14 mouse cellular contexts compared by ENCODE assay signal in the genomic region with DNA sequence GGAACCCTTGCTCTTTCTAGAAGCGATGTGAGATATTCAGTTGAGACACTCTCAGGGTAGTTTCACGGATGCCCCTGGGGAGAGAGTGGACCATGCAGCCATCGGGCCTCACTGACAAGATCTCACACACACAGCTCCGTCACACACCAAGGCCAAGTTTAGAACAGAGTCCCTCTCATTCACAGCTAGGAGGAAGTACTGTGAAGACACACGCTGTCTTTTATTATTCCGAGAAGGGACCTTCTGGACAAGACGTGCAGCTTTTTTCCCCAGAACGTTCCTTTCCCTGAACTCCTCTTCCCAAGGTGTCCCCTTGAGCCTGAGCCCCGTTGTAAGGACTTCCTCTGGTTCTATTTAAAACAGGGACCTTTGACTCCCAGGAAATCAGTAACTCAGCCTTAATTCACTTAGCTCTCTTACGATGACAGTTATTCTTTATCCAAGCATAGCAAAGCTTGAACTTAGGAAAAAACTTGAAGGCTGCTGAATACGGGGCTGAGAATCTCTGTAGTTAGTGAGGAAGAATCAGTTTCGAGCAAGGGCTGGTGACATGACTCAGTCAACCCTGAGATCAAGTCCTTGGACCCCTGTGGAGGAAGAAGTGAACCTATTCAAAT.
A peak's percentile ranks its signal among the peaks of the same experiment; 100 is the strongest.
DNase-seq lines count a peak whose midpoint lies in the region; ATAC-seq and TF ChIP-seq lines count a peak whose summit lies in the region.
"Had no signal": no experiment of that assay in that cellular context is flagged by ENCODE, and none has a peak within 500 bp of the region (broad histone marks: within the 10 kb centered on the region; RNA-seq: fewer than 3 reads in every experiment).

No protein-coding gene starts in this region.

- no peak for TF ChIP-seq EP300 in heart, adult 2 months (IDR thresholded peaks at IDR 0.05; ENCODE audit: insufficient read depth, low read depth, low read length)

- H3K4me1 ChIP-seq in heart, embryonic 14.5 days (ENCODE audit: control insufficient read depth in 2 of 2, insufficient read depth in 2 of 2, low read length in 2 of 2), result peaks cover 0 to 3% of the 10 kb centered on the region in 2 experiments; a peak in 1 of 4 replicates
- H3K4me1 ChIP-seq in heart, adult 2 months (ENCODE audit: control insufficient read depth, insufficient read depth, low read length), result no peaks in the 10 kb centered on the region; the same call in 1 of the 2 replicates
- H3K4me1 ChIP-seq in spleen, adult 2 months (ENCODE audit: control insufficient read depth, insufficient read depth, insufficient read length), result peaks cover 36% of the 10 kb centered on the region
- H3K4me1 ChIP-seq: midbrain, embryonic 15.5 days; neural tube, embryonic 15.5 days had no signal

- ATAC-seq in heart, embryonic 14.5 days (ENCODE audit: insufficient number of reproducible peaks, insufficient read depth, low FRiP score, low read depth), result no peak
- ATAC-seq: activated CD4-positive, CD25-positive, alpha-beta regulatory T cell, adult 4 months; midbrain, embryonic 15.5 days had no signal

- H3K27me3 ChIP-seq in heart, embryonic 14.5 days (ENCODE audit: control insufficient read depth, insufficient read depth, low read length), result no peaks in the 10 kb centered on the region
- no peaks in the 10 kb centered on the region for H3K27me3 ChIP-seq in heart, adult 2 months (ENCODE audit: control insufficient read depth, insufficient read depth, low read length)
- no peaks in the 10 kb centered on the region for H3K27me3 ChIP-seq in spleen, adult 2 months (ENCODE audit: control insufficient read depth, insufficient read depth, low read length)
- H3K27me3 ChIP-seq: midbrain, embryonic 15.5 days; neural tube, embryonic 15.5 days had no signal

- peak overlapping the region; percentile 11; the same call in 1 of the 2 replicates for H3K9ac ChIP-seq in heart, embryonic 14.5 days (ENCODE audit: low read length)
- H3K9ac ChIP-seq in heart, adult 2 months (ENCODE audit: low read depth, low read length), result no peak overlapping the region
- H3K9ac ChIP-seq: liver, embryonic 14.5 days; midbrain, embryonic 15.5 days; neural tube, embryonic 15.5 days had no signal

- 67% methylated on average over 12 of the region's 12 CpGs for WGBS in heart, embryonic 14.5 days
- WGBS in heart, adult 2 months, result 49% methylated on average over 12 of the region's 12 CpGs
- 34% methylated on average over 12 of the region's 12 CpGs for WGBS in spleen, adult 2 months

- intact Hi-C loops in heart, adult 2 months (cut with DNase I), result no loop called here

- H3K27ac ChIP-seq in heart, embryonic 14.5 days (replicated peaks in 1 of 2; ENCODE audit: control insufficient read depth in 1 of 2, insufficient read depth in 1 of 2, low read depth in 2 of 2, low read length in 2 of 2), result no peak overlapping the region
- no peak overlapping the region; the same call in none of the 2 replicates for H3K27ac ChIP-seq in heart, adult 2 months
- H3K27ac ChIP-seq in spleen, adult 2 months (ENCODE audit: insufficient read depth, low read length), result peak overlapping the region; percentile 46
- H3K27ac ChIP-seq: forebrain, embryonic 10.5 days; left cerebral cortex, adult 2 months; liver, embryonic 14.5 days; midbrain, embryonic 15.5 days; neural tube, embryonic 15.5 days had no signal

- H3K79me2 ChIP-seq in heart, adult 2 months (replicated peaks; ENCODE audit: control insufficient read depth, insufficient read depth, low read length), result no peaks in the 10 kb centered on the region

- no peak overlapping the region for H3K4me3 ChIP-seq in heart, embryonic 14.5 days (ENCODE audit: control insufficient read depth in 1 of 2, insufficient read depth in 1 of 2, low read depth in 1 of 2, low read length in 2 of 2)
- H3K4me3 ChIP-seq in heart, adult 2 months, result no peak overlapping the region
- H3K4me3 ChIP-seq in spleen, adult 2 months (ENCODE audit: extremely low read depth, insufficient read depth, insufficient read length), result no peak overlapping the region
- H3K4me3 ChIP-seq: forebrain, embryonic 10.5 days; left cerebral cortex, adult 2 months; midbrain, embryonic 15.5 days; neural tube, embryonic 15.5 days had no signal

- TF ChIP-seq POLR2A in heart, adult 2 months (IDR thresholded peaks at IDR 0.05; ENCODE audit: insufficient read depth, low read depth, low read length), result no peak
- TF ChIP-seq POLR2A in spleen, adult 2 months (IDR thresholded peaks at IDR 0.05; ENCODE audit: low read depth, low read length), result no peak

- H3K9me3 ChIP-seq in heart, embryonic 14.5 days (ENCODE audit: control insufficient read depth, low read length), result no peaks in the 10 kb centered on the region
- H3K9me3 ChIP-seq: forebrain, embryonic 10.5 days; midbrain, embryonic 15.5 days; neural tube, embryonic 15.5 days had no signal

- DNase-seq in heart, adult 2 months, result no peak
- no peak for DNase-seq in spleen, adult 2 months (ENCODE audit: low read depth in 1 of 2, low spot score in 2 of 2)
- DNase-seq in spleen, adult 12 weeks (ENCODE audit: low spot score), result no peak
- DNase-seq in kidney, postnatal 25 days, result peak; percentile 27 to 77
- DNase-seq in MN1 (ENCODE audit: low spot score), result no peak
- no peak for DNase-seq in layer of hippocampus, adult 9-11 months
- no peak for DNase-seq in retina, postnatal 1 day

- no peaks in the 10 kb centered on the region for H3K36me3 ChIP-seq in heart, embryonic 14.5 days (ENCODE audit: control insufficient read depth, insufficient read depth, low read length)
- H3K36me3 ChIP-seq in heart, adult 2 months (ENCODE audit: control insufficient read depth, insufficient read depth, low read length), result no peaks in the 10 kb centered on the region
- no peaks in the 10 kb centered on the region for H3K36me3 ChIP-seq in spleen, adult 2 months (ENCODE audit: control insufficient read depth, insufficient read depth, low read length)
- H3K36me3 ChIP-seq: forebrain, embryonic 10.5 days; midbrain, embryonic 15.5 days; neural tube, embryonic 15.5 days had no signal

- no peak for TF ChIP-seq CTCF in heart, adult 2 months (IDR thresholded peaks at IDR 0.05)
- no peak for TF ChIP-seq CTCF in spleen, adult 2 months (IDR thresholded peaks at IDR 0.05; ENCODE audit: extremely low read depth, insufficient read depth, insufficient read length, insufficient replicate concordance)

- no peak overlapping the region for H3K4me2 ChIP-seq in heart, embryonic 14.5 days (ENCODE audit: low read length)
- H3K4me2 ChIP-seq: midbrain, embryonic 15.5 days; neural tube, embryonic 15.5 days had no signal

Comparison
In these comparisons a context has a peak if more than half of its experiments do, and no peak if none do; other contexts are left out.
1. DNase-seq: peak in kidney, postnatal 25 days (2 of 2); none in heart, adult 2 months (0 of 2), spleen, adult 2 months (0 of 2), spleen, adult 12 weeks (single experiment), MN1 (single experiment), layer of hippocampus, adult 9-11 months (single experiment) and retina, postnatal 1 day (single experiment).